Mouse (Mus musculus) olfactory bulb, adult 2 months (tissue): ENCODE measurements at regions not wholly inside any gene's neighbourhood (a gene's known extent, or its start where the extent isn't known, plus 50 kb on each side); places are given as distances from the start of the nearest gene placed in this dataset.

ENCODE experiments used
- H3K27ac ChIP-seq: fragments of 200-500 bp; 2 replicates; pipeline ENCODE4 v1.5.1; 2012; ENCODE audit warnings: low read depth, low read length; ENCODE audit not compliant: insufficient read depth
- H3K4me1 ChIP-seq: fragments of 200-500 bp; 2 replicates; pipeline ENCODE4 v1.6.1; 2012; ENCODE audit warnings: low read length; ENCODE audit not compliant: control insufficient read depth, insufficient read depth
- H3K4me3 ChIP-seq: fragments of 200-500 bp; 2 replicates; pipeline ENCODE4 v1.5.1; 2012; ENCODE audit warnings: mild to moderate bottlenecking, low read depth, low read length, moderate library complexity; ENCODE audit not compliant: insufficient read depth
- CTCF ChIP-seq: fragments of 200-500 bp; IDR thresholded peaks from 2 replicates; pipeline ENCODE4 v1.5.1; 2012; ENCODE audit warnings: low read depth, mild to moderate bottlenecking, low read length, moderate library complexity; ENCODE audit not compliant: insufficient read depth
- POLR2A ChIP-seq: fragments of 200-500 bp; IDR thresholded peaks from 2 replicates; pipeline ENCODE4 v1.6.1; 2012; ENCODE audit warnings: mild to moderate bottlenecking, low read depth, low read length, moderate library complexity; ENCODE audit not compliant: insufficient read depth
- WGBS: fragments of 180-500 bp; shearing (Covaris S2); methylation state at CpG from one replicate; pipeline ENCODE4 v1.1.7; 2018; 5-methylcytosine and 5-hydroxymethylcytosine counted together

- WGBS: 70% methylated on average over 12 of the region's 12 CpGs
- TF ChIP-seq POLR2A: no peak
- no peak for TF ChIP-seq CTCF
- Histone ChIP-seq H3K4me1 (peaks cover 8% of the 10 kb centered on the region), H3K4me3 (no peak overlapping the region), H3K27ac (no peak overlapping the region)
Observed at GRCm38 (mm10) chr4:12654568-12655456, 483.0 kb upstream of the Fam92a start.

GRCm38 (mm10) chr4:12647732-12648131 lies 475.9 kb upstream of the Fam92a start:
- Histone ChIP-seq H3K4me3 (no peak overlapping the region), H3K4me1 (no peaks in the 10 kb centered on the region), H3K27ac (no peak overlapping the region)
- TF ChIP-seq CTCF (no peak), POLR2A (no peak)
- WGBS: 80% methylated on average over 3 of the region's 3 CpGs

- H3K4me3 ChIP-seq: no peak overlapping the region
- WGBS: 48% methylated on average over 4 of the region's 4 CpGs
- H3K4me1 ChIP-seq: no peaks in the 10 kb centered on the region
- TF ChIP-seq POLR2A (no peak), CTCF (no peak)
- no peak overlapping the region for H3K27ac ChIP-seq
Observed at GRCm38 (mm10) chr4:12642525-12642928, 470.7 kb upstream of the Fam92a start.

GRCm38 (mm10) chr4:12629375-12629821 lies 457.6 kb upstream of the Fam92a start:
- no peak overlapping the region for H3K4me3 ChIP-seq
- 34% methylated on average over 2 of the region's 2 CpGs for WGBS
- H3K4me1 ChIP-seq: no peaks in the 10 kb centered on the region
- H3K27ac ChIP-seq: no peak overlapping the region
- TF ChIP-seq CTCF: no peak
- TF ChIP-seq POLR2A: no peak

GRCm38 (mm10) chr4:12628702-12629374 lies 457.0 kb upstream of the Fam92a start:
- TF ChIP-seq CTCF: no peak
- TF ChIP-seq POLR2A: no peak
- no peaks in the 10 kb centered on the region for H3K4me1 ChIP-seq
- no peak overlapping the region for H3K27ac ChIP-seq
- 62% methylated on average over 5 of the region's 5 CpGs for WGBS
- no peak overlapping the region for H3K4me3 ChIP-seq

- Histone ChIP-seq H3K4me3 (no peak overlapping the region), H3K4me1 (no peaks in the 10 kb centered on the region), H3K27ac (no peak overlapping the region)
- 93% methylated on average over 5 of the region's 5 CpGs for WGBS
- no peak for TF ChIP-seq POLR2A
Observed at GRCm38 (mm10) chr4:12627158-12627871, 455.5 kb upstream of the Fam92a start.

- WGBS: 70% methylated on average over 4 of the region's 4 CpGs
Observed at GRCm38 (mm10) chr4:12620756-12621270, 449.0 kb upstream of the Fam92a start.

GRCm38 (mm10) chr4:12620059-12620755 lies 448.4 kb upstream of the Fam92a start:
- TF ChIP-seq POLR2A: no peak
- no peak for TF ChIP-seq CTCF
- 70% methylated on average over 4 of the region's 4 CpGs for WGBS

More at GRCm38 (mm10) chr4:12620756-12621270, 449.0 kb upstream of the Fam92a start:
- TF ChIP-seq POLR2A (no peak), CTCF (no peak)
- Histone ChIP-seq H3K4me1 (no peaks in the 10 kb centered on the region), H3K27ac (no peak overlapping the region), H3K4me3 (no peak overlapping the region)

More at GRCm38 (mm10) chr4:12620059-12620755, 448.4 kb upstream of the Fam92a start:
- Histone ChIP-seq H3K4me1 (no peaks in the 10 kb centered on the region), H3K27ac (no peak overlapping the region), H3K4me3 (no peak overlapping the region)
